Mouse (Mus musculus): ENCODE measurements around the gene Rnase1.

GRCm38 (mm10) chr14:51132372-51132771 is 14.2 kb downstream of the Rnase1 start:
- TF ChIP-seq CTCF (IDR thresholded peaks at IDR 0.05; ENCODE audit: control insufficient read depth, insufficient read depth, low read length) (no peak), POLR2A (IDR thresholded peaks at IDR 0.05; ENCODE audit: borderline replicate concordance, control insufficient read depth, low read depth, low read length) (no peak)
